Mouse (Mus musculus) small intestine, adult 2 months (tissue): ENCODE measurements at regions not wholly inside any gene's neighbourhood (a gene's known extent, or its start where the extent isn't known, plus 50 kb on each side); places are given as distances from the start of the nearest gene placed in this dataset.

Experiments
- H3K27ac ChIP-seq: fragments of 200-500 bp; 2 replicates; pipeline ENCODE4 v1.5.1; 2012; ENCODE audit warnings: low read depth, low read length, control low read depth, inconsistent platforms; ENCODE audit not compliant: insufficient read depth
- H3K27me3 ChIP-seq: fragments of 200-500 bp; 2 replicates; pipeline ENCODE4 v1.6.1; 2012; ENCODE audit warnings: mild to moderate bottlenecking, moderate library complexity, low read length, inconsistent platforms; ENCODE audit not compliant: control insufficient read depth, insufficient read depth
- H3K36me3 ChIP-seq: fragments of 200-500 bp; 2 replicates; pipeline ENCODE4 v1.6.1; 2012; ENCODE audit warnings: mild to moderate bottlenecking, low read length, control low read depth, inconsistent platforms; ENCODE audit not compliant: control insufficient read depth, insufficient read depth
- H3K4me1 ChIP-seq: fragments of 200-500 bp; 2 replicates; pipeline ENCODE4 v1.6.1; 2012; ENCODE audit warnings: low read length, inconsistent platforms, mixed read lengths; ENCODE audit not compliant: control insufficient read depth, insufficient read depth, insufficient read length
- H3K4me3 ChIP-seq: fragments of 200-500 bp; 2 replicates; pipeline ENCODE4 v1.5.1; 2012; ENCODE audit warnings: low read depth, mild to moderate bottlenecking, control low read depth, inconsistent platforms, low read length, moderate library complexity
- CTCF ChIP-seq: fragments of 200-500 bp; IDR thresholded peaks from 2 replicates; pipeline ENCODE4 v1.5.1; 2012; ENCODE audit warnings: low read depth, mild to moderate bottlenecking, control low read depth, inconsistent platforms, low read length, moderate library complexity, mixed read lengths; ENCODE audit not compliant: insufficient replicate concordance, insufficient read length; ENCODE audit errors: extremely low read depth
- POLR2A ChIP-seq: fragments of 200-500 bp; IDR thresholded peaks from 2 replicates; pipeline ENCODE4 v1.6.1; 2012; ENCODE audit warnings: low read depth, mild to moderate bottlenecking, control low read depth, inconsistent platforms, low read length, moderate library complexity
- WGBS: fragments of 180-500 bp; shearing (Covaris S2); methylation state at CpG from one replicate; pipeline ENCODE4 v1.1.7; 2018; 5-methylcytosine and 5-hydroxymethylcytosine counted together

- no peak overlapping the region for H3K27ac ChIP-seq
- no peak overlapping the region for H3K4me3 ChIP-seq
- TF ChIP-seq CTCF, result no peak
- no peak for TF ChIP-seq POLR2A
- no peaks in the 10 kb centered on the region for H3K36me3 ChIP-seq
- H3K4me1 ChIP-seq, result no peaks in the 10 kb centered on the region
- no peaks in the 10 kb centered on the region for H3K27me3 ChIP-seq
- 79% methylated on average over 5 of the region's 5 CpGs for WGBS
These were observed 108.6 kb upstream of the Cdh4 start for GRCm38 (mm10) chr2:179333587-179333986.

GRCm38 (mm10) chr2:179336235-179336634 lies 106.0 kb upstream of the Cdh4 start:
- 21% methylated on average over 1 of the region's 1 CpGs for WGBS
- no peaks in the 10 kb centered on the region for H3K36me3 ChIP-seq
- no peaks in the 10 kb centered on the region for H3K27me3 ChIP-seq
- H3K27ac ChIP-seq, result no peak overlapping the region
- TF ChIP-seq CTCF, result no peak
- TF ChIP-seq POLR2A, result no peak
- no peaks in the 10 kb centered on the region for H3K4me1 ChIP-seq
- no peak overlapping the region for H3K4me3 ChIP-seq

GRCm38 (mm10) chr2:179352676-179353075 lies 89.6 kb upstream of the Cdh4 start:
- TF ChIP-seq CTCF (no peak), POLR2A (no peak)
- H3K27me3 ChIP-seq, result no peaks in the 10 kb centered on the region
- H3K36me3 ChIP-seq, result no peaks in the 10 kb centered on the region
- no peak overlapping the region for H3K4me3 ChIP-seq
- 23% methylated on average over 3 of the region's 3 CpGs for WGBS
- H3K4me1 ChIP-seq, result no peaks in the 10 kb centered on the region
- H3K27ac ChIP-seq, result no peak overlapping the region

DNA sequence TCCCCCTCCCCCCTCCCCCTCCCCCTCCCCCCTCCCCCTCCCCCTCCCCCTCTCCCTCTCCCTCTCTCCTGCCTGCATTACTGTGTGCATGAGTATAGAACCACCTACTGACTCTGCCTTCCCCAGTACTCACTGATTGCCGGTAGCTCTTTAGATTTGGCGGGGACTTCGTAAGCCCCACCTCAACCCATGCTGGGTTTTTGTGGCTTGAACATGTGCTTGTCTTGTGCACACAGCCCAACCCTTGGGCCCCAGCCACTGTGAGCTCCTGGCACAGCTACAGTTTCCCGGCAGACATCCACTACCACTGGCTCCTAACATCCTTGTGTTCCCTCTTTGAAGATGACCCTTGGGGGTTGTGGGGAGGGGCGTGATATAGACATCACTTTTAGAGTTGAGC lies 87.4 kb upstream of the Cdh4 start:
- no peaks in the 10 kb centered on the region for H3K27me3 ChIP-seq
- H3K27ac ChIP-seq, result no peak overlapping the region
- TF ChIP-seq POLR2A (no peak), CTCF (no peak)
- 69% methylated on average over 5 of the region's 5 CpGs for WGBS
- no peak overlapping the region for H3K4me3 ChIP-seq
- H3K36me3 ChIP-seq, result no peaks in the 10 kb centered on the region
- no peaks in the 10 kb centered on the region for H3K4me1 ChIP-seq

DNA sequence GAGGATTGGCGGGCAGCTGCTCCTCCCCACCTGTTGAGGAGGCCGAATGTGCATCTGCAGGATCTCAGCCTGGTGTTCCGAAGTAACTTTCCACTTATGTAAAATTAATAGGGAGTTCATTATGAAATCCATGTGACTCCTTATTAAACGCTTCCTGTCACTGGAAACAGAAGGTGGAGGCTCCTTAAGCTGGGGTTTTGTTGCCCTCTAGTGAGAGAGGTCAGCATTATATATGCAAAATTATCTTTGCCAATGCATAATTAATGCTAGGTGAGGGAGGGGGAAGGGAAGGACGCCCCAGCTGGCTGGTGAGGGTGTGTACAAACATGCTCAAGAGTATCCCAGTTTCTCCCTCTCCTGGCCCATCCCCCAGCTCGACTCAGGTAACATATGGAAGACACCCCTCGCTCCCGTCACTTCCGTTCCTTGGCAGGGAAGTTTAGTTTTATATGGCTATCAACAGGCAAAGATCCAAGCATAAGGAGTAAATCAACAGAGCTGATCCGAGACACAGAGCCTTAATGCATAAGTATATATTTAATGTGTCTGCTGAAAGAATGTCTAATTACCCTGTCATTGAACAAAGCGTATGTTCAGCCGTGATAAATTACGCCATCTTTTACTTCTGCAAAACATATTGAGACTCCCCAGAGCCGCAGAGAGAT lies 71.2 kb upstream of the Cdh4 start:
- 64% methylated on average over 14 of the region's 14 CpGs for WGBS
- Histone ChIP-seq H3K27me3 (no peaks in the 10 kb centered on the region), H3K27ac (no peak overlapping the region), H3K4me3 (no peak overlapping the region), H3K4me1 (no peaks in the 10 kb centered on the region), H3K36me3 (no peaks in the 10 kb centered on the region)
- TF ChIP-seq CTCF, result no peak
- no peak for TF ChIP-seq POLR2A

- 62% methylated on average over 7 of the region's 7 CpGs for WGBS
- TF ChIP-seq POLR2A, result no peak
- TF ChIP-seq CTCF, result no peak
- no peaks in the 10 kb centered on the region for H3K4me1 ChIP-seq
- H3K27ac ChIP-seq, result no peak overlapping the region
- no peaks in the 10 kb centered on the region for H3K27me3 ChIP-seq
- H3K36me3 ChIP-seq, result no peaks in the 10 kb centered on the region
- no peak overlapping the region for H3K4me3 ChIP-seq
These were observed 70.7 kb upstream of the Cdh4 start for GRCm38 (mm10) chr2:179371553-179371952.

DNA sequence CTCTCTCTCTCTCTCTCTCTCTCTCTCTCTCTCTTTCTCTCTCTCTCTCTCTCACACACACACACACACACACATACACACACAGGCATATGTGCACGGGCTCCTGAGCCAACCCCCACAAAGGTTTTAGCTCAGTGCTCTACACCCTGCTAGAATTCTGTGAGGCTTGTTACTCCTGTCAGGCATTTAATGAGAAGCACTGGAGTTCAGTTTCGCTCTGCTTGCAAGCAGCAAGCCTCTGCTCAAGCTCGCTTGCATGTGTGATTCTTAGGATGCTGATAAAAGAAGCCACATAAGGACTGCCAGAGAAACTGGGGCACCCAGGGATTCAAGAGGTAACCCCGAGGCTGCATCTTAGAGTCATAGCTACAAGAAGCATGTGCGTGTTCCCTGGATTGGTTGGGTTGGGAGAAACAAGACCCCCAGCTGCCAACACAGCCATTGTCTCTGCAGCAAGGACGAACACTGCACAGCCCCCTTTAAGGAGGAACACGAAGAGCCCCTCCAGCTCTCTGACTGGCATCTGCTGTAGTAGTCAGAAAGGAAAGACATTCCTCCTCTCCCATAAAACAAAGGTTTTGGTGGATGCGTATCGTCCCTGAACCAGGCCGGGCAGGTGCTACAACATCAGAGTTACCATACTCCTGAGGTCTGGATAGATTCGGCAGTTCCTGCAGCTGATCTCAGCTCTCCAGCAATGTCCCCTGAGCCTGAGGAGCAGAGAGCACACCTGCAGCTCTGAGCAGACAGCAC lies 62.4 kb upstream of the Cdh4 start:
- no peak overlapping the region for H3K27ac ChIP-seq
- no peaks in the 10 kb centered on the region for H3K27me3 ChIP-seq
- 68% methylated on average over 11 of the region's 11 CpGs for WGBS
- H3K36me3 ChIP-seq, result no peaks in the 10 kb centered on the region
- H3K4me3 ChIP-seq, result no peak overlapping the region
- no peaks in the 10 kb centered on the region for H3K4me1 ChIP-seq
- no peak for TF ChIP-seq CTCF
- no peak for TF ChIP-seq POLR2A
